Mouse (Mus musculus) forebrain, embryonic 11.5 days (tissue): ENCODE measurements at regions not wholly inside any gene's neighbourhood (a gene's known extent, or its start where the extent isn't known, plus 50 kb on each side); places are given as distances from the start of the nearest gene placed in this dataset.

Source experiments
- ATAC-seq: fragments of 200-750 bp; cut with Nextera tagmentation; replicated peaks from 2 replicates; pipeline ENCODE4 v1.8.0; 2017; ENCODE audit warnings: moderate TSS enrichment; ENCODE audit not compliant: low FRiP score
- DNase-seq: peaks from one replicate; pipeline ENCODE4 v3.0.0-alpha.2; 2017; ENCODE audit warnings: low spot score
- H3K27ac ChIP-seq: fragments of 300-500 bp; sonication (generic); 2 replicates; pipeline ENCODE4 v1.5.1; 2014; ENCODE audit warnings: low read depth, low read length
- H3K27me3 ChIP-seq: fragments of 300-500 bp; sonication (generic); 2 replicates; pipeline ENCODE4 v1.6.1; 2014; ENCODE audit warnings: mild to moderate bottlenecking, low read length, mixed read lengths; ENCODE audit not compliant: control insufficient read depth, insufficient read depth
- H3K36me3 ChIP-seq: fragments of 300-500 bp; sonication (generic); 2 replicates; pipeline ENCODE4 v1.6.1; 2014; ENCODE audit warnings: mild to moderate bottlenecking, low read length, moderate library complexity, mixed read lengths; ENCODE audit not compliant: control insufficient read depth, insufficient read depth
- H3K4me1 ChIP-seq: fragments of 300-500 bp; sonication (generic); replicated peaks from 2 replicates; pipeline ENCODE4 v1.6.1; 2014; ENCODE audit warnings: low read length, mixed read lengths; ENCODE audit not compliant: control insufficient read depth, insufficient read depth
- H3K4me2 ChIP-seq: fragments of 300-500 bp; sonication (generic); 2 replicates; pipeline ENCODE4 v1.6.1; 2014; ENCODE audit warnings: low read depth, mild to moderate bottlenecking, low read length, moderate library complexity, mixed read lengths; ENCODE audit not compliant: severe bottlenecking
- H3K4me3 ChIP-seq: fragments of 300-500 bp; sonication (generic); 2 replicates; pipeline ENCODE4 v1.5.1; 2014; ENCODE audit warnings: low read depth, low read length
- H3K9ac ChIP-seq: fragments of 300-500 bp; sonication (generic); 2 replicates; pipeline ENCODE4 v1.6.1; 2014; ENCODE audit warnings: low read length
- H3K9me3 ChIP-seq: fragments of 300-500 bp; sonication (generic); 2 replicates; pipeline ENCODE4 v1.6.1; 2016; ENCODE audit warnings: low read length, mixed read lengths; ENCODE audit not compliant: control insufficient read depth
- WGBS: fragments of 180-500 bp; shearing (Covaris S2); extraction: QIAGEN DNeasy Blood & Tissue Kit; methylation state at CpG from one replicate; pipeline ENCODE4 v1.1.7; 2014; 5-methylcytosine and 5-hydroxymethylcytosine counted together

GRCm38 (mm10) chr2:179238166-179238565 is 204.1 kb upstream of the Cdh4 start:
- no peaks in the 10 kb centered on the region for H3K4me1 ChIP-seq
- H3K9me3 ChIP-seq, result no peaks in the 10 kb centered on the region
- H3K27ac ChIP-seq, result no peak overlapping the region
- DNase-seq, result no peak
- H3K27me3 ChIP-seq, result no peaks in the 10 kb centered on the region
- H3K9ac ChIP-seq, result no peak overlapping the region
- no peak overlapping the region for H3K4me3 ChIP-seq
- H3K36me3 ChIP-seq, result no peaks in the 10 kb centered on the region
- WGBS, result 91% methylated on average over 11 of the region's 11 CpGs
- no peak overlapping the region for H3K4me2 ChIP-seq
- no peak for ATAC-seq

- Histone ChIP-seq H3K9ac (no peak overlapping the region), H3K4me3 (no peak overlapping the region), H3K36me3 (no peaks in the 10 kb centered on the region), H3K9me3 (no peaks in the 10 kb centered on the region), H3K4me2 (no peak overlapping the region), H3K27me3 (no peaks in the 10 kb centered on the region), H3K27ac (no peak overlapping the region), H3K4me1 (no peaks in the 10 kb centered on the region)
- ATAC-seq (no peak), DNase-seq (no peak)
- 74% methylated on average over 2 of the region's 2 CpGs for WGBS
Observed at GRCm38 (mm10) chr2:179260892-179261291, 181.3 kb upstream of the Cdh4 start.

GRCm38 (mm10) chr2:179263888-179264287 is 178.3 kb upstream of the Cdh4 start:
- Histone ChIP-seq H3K9me3 (no peaks in the 10 kb centered on the region), H3K4me1 (no peaks in the 10 kb centered on the region), H3K27me3 (no peaks in the 10 kb centered on the region), H3K36me3 (no peaks in the 10 kb centered on the region), H3K9ac (no peak overlapping the region), H3K4me2 (no peak overlapping the region), H3K4me3 (no peak overlapping the region), H3K27ac (no peak overlapping the region)
- ATAC-seq (no peak), DNase-seq (no peak)
- WGBS, result 76% methylated on average over 4 of the region's 4 CpGs

- no peaks in the 10 kb centered on the region for H3K27me3 ChIP-seq
- no peak overlapping the region for H3K4me3 ChIP-seq
- H3K9me3 ChIP-seq, result no peaks in the 10 kb centered on the region
- DNase-seq, result no peak
- H3K4me1 ChIP-seq, result no peaks in the 10 kb centered on the region
- ATAC-seq, result no peak
- no peak overlapping the region for H3K27ac ChIP-seq
- no peaks in the 10 kb centered on the region for H3K36me3 ChIP-seq
- H3K4me2 ChIP-seq, result no peak overlapping the region
- no peak overlapping the region for H3K9ac ChIP-seq
- 75% methylated on average over 5 of the region's 5 CpGs for WGBS
Observed at GRCm38 (mm10) chr2:179265436-179265835, 176.8 kb upstream of the Cdh4 start.

- WGBS, result 92% methylated on average over 15 of the region's 15 CpGs
Observed at GRCm38 (mm10) chr2:179277204-179277886, 164.9 kb upstream of the Cdh4 start.

GRCm38 (mm10) chr2:179277887-179278282 is 164.3 kb upstream of the Cdh4 start:
- no peak for DNase-seq
- Histone ChIP-seq H3K27me3 (no peaks in the 10 kb centered on the region), H3K27ac (no peak overlapping the region), H3K4me3 (no peak overlapping the region), H3K4me2 (no peak overlapping the region), H3K9me3 (no peaks in the 10 kb centered on the region), H3K4me1 (no peaks in the 10 kb centered on the region), H3K36me3 (no peaks in the 10 kb centered on the region), H3K9ac (no peak overlapping the region)
- no peak for ATAC-seq
- 90% methylated on average over 4 of the region's 4 CpGs for WGBS

More at GRCm38 (mm10) chr2:179277204-179277886, 164.9 kb upstream of the Cdh4 start:
- Histone ChIP-seq H3K9ac (no peak overlapping the region), H3K27ac (no peak overlapping the region), H3K36me3 (no peaks in the 10 kb centered on the region), H3K4me1 (no peaks in the 10 kb centered on the region), H3K27me3 (no peaks in the 10 kb centered on the region), H3K4me3 (no peak overlapping the region), H3K4me2 (no peak overlapping the region), H3K9me3 (no peaks in the 10 kb centered on the region)
- ATAC-seq, result no peak
- no peak for DNase-seq

GRCm38 (mm10) chr2:179282276-179282675 is 160.0 kb upstream of the Cdh4 start:
- Histone ChIP-seq H3K27ac (no peak overlapping the region), H3K9ac (no peak overlapping the region), H3K27me3 (no peaks in the 10 kb centered on the region), H3K4me3 (no peak overlapping the region), H3K9me3 (no peaks in the 10 kb centered on the region), H3K4me1 (no peaks in the 10 kb centered on the region), H3K36me3 (no peaks in the 10 kb centered on the region), H3K4me2 (no peak overlapping the region)
- ATAC-seq (no peak), DNase-seq (no peak)
- 91% methylated on average over 6 of the region's 6 CpGs for WGBS

- DNase-seq (no peak), ATAC-seq (no peak)
- no peak overlapping the region for H3K4me2 ChIP-seq
- H3K27me3 ChIP-seq, result no peaks in the 10 kb centered on the region
- no peak overlapping the region for H3K27ac ChIP-seq
- peaks cover 5% of the 10 kb centered on the region; the same call in 1 of the 2 replicates for H3K4me1 ChIP-seq
- H3K9ac ChIP-seq, result no peak overlapping the region
- WGBS, result 63% methylated on average over 5 of the region's 5 CpGs
- no peaks in the 10 kb centered on the region for H3K9me3 ChIP-seq
- no peak overlapping the region for H3K4me3 ChIP-seq
- no peaks in the 10 kb centered on the region for H3K36me3 ChIP-seq
Observed at GRCm38 (mm10) chr2:179290394-179290793, 151.8 kb upstream of the Cdh4 start.

GRCm38 (mm10) chr2:179291046-179291563 is 151.1 kb upstream of the Cdh4 start:
- peaks cover 5% of the 10 kb centered on the region; the same call in 1 of the 2 replicates for H3K4me1 ChIP-seq
- H3K36me3 ChIP-seq, result no peaks in the 10 kb centered on the region
- H3K9ac ChIP-seq, result no peak overlapping the region
- no peaks in the 10 kb centered on the region for H3K27me3 ChIP-seq
- no peak for DNase-seq
- 95% methylated on average over 1 of the region's 1 CpGs for WGBS
- no peak for ATAC-seq
- no peak overlapping the region for H3K4me3 ChIP-seq
- no peaks in the 10 kb centered on the region for H3K9me3 ChIP-seq
- no peak overlapping the region for H3K27ac ChIP-seq
- H3K4me2 ChIP-seq, result no peak overlapping the region
